Mouse (Mus musculus) ES-CJ7 (cell line): ENCODE measurements around the gene Aldh1a2.

ENCODE experiments used
- DNase-seq: peaks from one replicate; pipeline ENCODE4 v3.0.0; 2011; ENCODE audit warnings: low read depth, low spot score

Aldh1a2 gene

GRCm38 (mm10) chr9:71216036-71216995 lies 727 bp downstream of the Aldh1a2 start:
- DNase-seq, result peak; percentile 50

- peak; percentile 23 for DNase-seq
Measured at GRCm38 (mm10) chr9:71216996-71217792, 1.6 kb downstream of the Aldh1a2 start.

GRCm38 (mm10) chr9:71217793-71218095 lies 2.2 kb downstream of the Aldh1a2 start:
- no peak for DNase-seq

- DNase-seq, result no peak
Measured at GRCm38 (mm10) chr9:71219161-71219560, 3.6 kb downstream of the Aldh1a2 start.

GRCm38 (mm10) chr9:71220401-71220800 lies 4.8 kb downstream of the Aldh1a2 start:
- DNase-seq, result no peak

- peak; percentile 74 for DNase-seq
Measured at GRCm38 (mm10) chr9:71227226-71227970, 11.8 kb downstream of the Aldh1a2 start.

- no peak for DNase-seq
Measured at GRCm38 (mm10) chr9:71230011-71230410, 14.4 kb downstream of the Aldh1a2 start.

- no peak for DNase-seq
Measured at GRCm38 (mm10) chr9:71236540-71236939, 21.0 kb downstream of the Aldh1a2 start.

- DNase-seq, result no peak
Measured at GRCm38 (mm10) chr9:71239926-71240325, 24.3 kb downstream of the Aldh1a2 start.

GRCm38 (mm10) chr9:71241515-71242411 lies 26.2 kb downstream of the Aldh1a2 start:
- no peak for DNase-seq

GRCm38 (mm10) chr9:71242412-71242781 lies 26.8 kb downstream of the Aldh1a2 start:
- DNase-seq, result no peak

GRCm38 (mm10) chr9:71254380-71254779 lies 38.8 kb downstream of the Aldh1a2 start:
- no peak for DNase-seq

GRCm38 (mm10) chr9:71262711-71263110 lies 47.1 kb downstream of the Aldh1a2 start:
- no peak for DNase-seq

GRCm38 (mm10) chr9:71269711-71270110 lies 54.1 kb downstream of the Aldh1a2 start:
- DNase-seq, result no peak

GRCm38 (mm10) chr9:71270205-71270604 lies 54.6 kb downstream of the Aldh1a2 start:
- DNase-seq, result no peak

- DNase-seq, result no peak
Measured at GRCm38 (mm10) chr9:71276149-71276721, 60.6 kb downstream of the Aldh1a2 start.

GRCm38 (mm10) chr9:71278741-71279140 lies 63.2 kb downstream of the Aldh1a2 start:
- no peak for DNase-seq

- no peak for DNase-seq
Measured at GRCm38 (mm10) chr9:71283156-71283555, 67.6 kb downstream of the Aldh1a2 start.

- no peak for DNase-seq
Measured at GRCm38 (mm10) chr9:71285231-71285630, 69.6 kb downstream of the Aldh1a2 start.

- DNase-seq, result no peak
Measured at GRCm38 (mm10) chr9:71286420-71286819, 70.8 kb downstream of the Aldh1a2 start.

- DNase-seq, result no peak
Measured at GRCm38 (mm10) chr9:71288738-71289137, 73.1 kb downstream of the Aldh1a2 start.
